Mouse (Mus musculus) limb, embryonic 10.5 days (tissue): ENCODE results near the gene Tmeff1. TPM values are rescaled to one million over a fixed set of nuclear protein-coding genes. Genes with fewer than 3 reads are reported as not detected.

Source experiments
- DNase-seq: peaks from one replicate; pipeline ENCODE4 v3.0.0-alpha.2; 2017; ENCODE audit warnings: low spot score
- H3K27ac ChIP-seq: fragments of 300-500 bp; sonication (generic); 2 replicates; pipeline ENCODE4 v1.5.1; 2016; ENCODE audit warnings: mild to moderate bottlenecking
- H3K27me3 ChIP-seq: fragments of 300-500 bp; sonication (generic); 2 replicates; pipeline ENCODE4 v1.6.1; 2016; ENCODE audit warnings: low read depth, mild to moderate bottlenecking; ENCODE audit not compliant: poor library complexity, severe bottlenecking
- H3K36me3 ChIP-seq: fragments of 300-500 bp; sonication (generic); 2 replicates; pipeline ENCODE4 v1.6.1; 2016; ENCODE audit warnings: mild to moderate bottlenecking, moderate library complexity
- H3K4me1 ChIP-seq: fragments of 300-500 bp; sonication (generic); 2 replicates; pipeline ENCODE4 v1.6.1; 2016
- H3K4me3 ChIP-seq: fragments of 300-500 bp; sonication (generic); 2 replicates; pipeline ENCODE4 v1.5.1; 2016; ENCODE audit warnings: mild to moderate bottlenecking, moderate library complexity
- H3K9me3 ChIP-seq: fragments of 300-500 bp; sonication (generic); replicated peaks from 2 replicates; pipeline ENCODE4 v1.6.1; 2016; ENCODE audit warnings: mild to moderate bottlenecking
- WGBS: fragments of 180-500 bp; shearing (Covaris S2); methylation state at CpG from one replicate; pipeline ENCODE4 v1.1.7; 2016; 5-methylcytosine and 5-hydroxymethylcytosine counted together
- polyA plus RNA-seq: library from polyadenylated mRNA; unstranded; fragments of >200 nt; fragmentation: Nextera tagmentation; extraction: Ambion mirVana; gene quantifications from 2 replicates; pipeline ENCODE4 v1.2.1, GENCODE M21; 2016

The Tmeff1 gene
- polyA plus RNA-seq = 96.5 and 109 TPM in 2 replicates

DNA sequence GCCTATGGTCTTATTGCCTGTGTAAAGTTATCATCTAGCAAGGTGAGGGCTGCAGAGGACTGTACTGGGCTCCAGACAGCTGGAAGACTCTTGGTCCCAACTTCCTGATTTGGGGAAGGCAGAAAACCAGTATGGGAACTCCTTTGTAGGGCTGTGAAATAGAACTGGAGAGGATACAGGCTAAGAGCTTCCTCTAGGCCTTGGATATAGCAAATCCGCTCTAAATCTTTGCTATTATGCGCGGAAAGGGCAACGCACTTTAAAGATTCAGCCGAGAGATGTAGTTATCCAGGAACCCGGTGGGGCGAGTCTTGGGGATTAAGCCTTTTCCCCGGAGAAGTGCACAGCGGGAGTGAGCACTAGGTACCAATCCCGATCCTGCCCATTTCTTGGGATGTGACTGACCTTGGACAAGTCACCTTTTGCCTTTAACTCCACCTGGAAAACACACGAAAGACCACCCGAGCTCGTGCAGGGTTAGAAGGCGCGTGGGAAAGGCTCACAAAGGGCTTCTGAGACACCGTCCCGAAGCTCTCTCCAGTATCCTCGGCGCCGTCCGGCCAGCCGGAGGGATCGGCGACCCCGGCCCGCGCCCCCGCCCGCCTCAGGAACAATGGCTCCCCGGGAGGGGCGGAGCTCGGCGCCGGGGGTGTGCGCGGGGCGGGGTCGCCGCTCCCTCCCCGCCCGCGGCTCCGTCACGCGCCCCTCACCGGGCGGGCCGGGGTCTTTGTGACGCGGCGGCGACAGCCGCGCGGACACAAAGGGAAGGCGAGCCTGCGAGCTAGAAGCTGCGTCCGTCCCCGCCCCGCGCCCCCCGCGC lies at the start of gene Tmeff1:
Gene Tmeff1, plus strand, starts transcription at position 754 of the 820 bp plus-strand sequence.
- H3K4me3 ChIP-seq = peak within 1 kb of the TSS; percentile 91
- H3K4me1 ChIP-seq = peaks cover 22% of the 10 kb centered on the region
- no peaks in the 10 kb centered on the region for H3K27me3 ChIP-seq
- H3K36me3 ChIP-seq = peaks cover 18% of the 10 kb centered on the region
- no peak for DNase-seq
- 1% methylated on average over 58 of the region's 64 CpGs for WGBS
- H3K27ac ChIP-seq = peak within 1 kb of the TSS; percentile 99
- H3K9me3 ChIP-seq = no peaks in the 10 kb centered on the region

DNA sequence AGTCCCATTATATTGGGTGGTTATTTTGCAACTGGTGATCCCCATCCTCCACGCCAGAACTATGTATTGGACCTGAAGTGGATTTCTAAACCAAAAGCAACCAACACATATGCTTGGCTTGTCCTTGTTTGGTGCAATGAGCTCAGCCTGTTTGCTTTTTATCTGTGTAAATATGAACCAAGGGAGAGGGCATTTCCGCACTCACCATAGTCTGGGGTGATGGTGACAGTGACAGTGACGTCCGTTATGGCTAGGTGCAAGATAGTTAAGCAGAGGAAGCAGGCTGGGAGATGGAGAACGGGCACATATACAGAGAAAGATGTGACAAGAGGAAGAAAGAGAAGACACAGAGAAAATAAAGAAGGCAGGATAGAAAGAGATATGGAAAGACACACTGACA lies 48.7 kb upstream of the Tmeff1 start:
- no peak for DNase-seq
- no peaks in the 10 kb centered on the region for H3K36me3 ChIP-seq
- H3K27me3 ChIP-seq = no peaks in the 10 kb centered on the region
- 84% methylated on average over 5 of the region's 5 CpGs for WGBS
- no peaks in the 10 kb centered on the region for H3K9me3 ChIP-seq
- 0 out of 2 replicates have a peak, but pooled peaks cover 2% of the 10 kb centered on the region for H3K4me1 ChIP-seq
- no peak overlapping the region for H3K27ac ChIP-seq
- no peak overlapping the region for H3K4me3 ChIP-seq

DNA sequence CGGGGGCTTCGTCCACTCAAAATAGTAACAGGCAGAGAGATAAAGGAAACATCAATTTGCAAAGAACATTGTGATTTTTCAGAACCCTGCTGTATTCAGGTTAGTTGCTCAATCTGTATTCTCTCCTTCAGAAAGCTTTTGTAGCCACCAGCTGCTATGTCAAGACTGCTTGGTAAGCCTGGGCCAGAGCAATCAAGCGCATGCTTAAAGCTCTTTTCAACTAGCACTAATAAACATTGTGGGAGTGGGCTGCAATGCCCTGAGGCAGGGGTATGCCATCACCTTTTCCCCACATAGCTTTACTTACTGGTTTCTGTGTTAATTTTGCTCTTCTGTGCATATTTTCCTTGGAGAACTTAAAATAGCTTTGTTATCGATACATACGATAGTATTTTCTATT lies 48.0 kb upstream of the Tmeff1 start:
- Histone ChIP-seq H3K36me3 (no peaks in the 10 kb centered on the region), H3K4me1 (peaks cover 9% of the 10 kb centered on the region), H3K4me3 (no peak overlapping the region), H3K27me3 (peaks cover 1% of the 10 kb centered on the region; the same call in 1 of the 2 replicates), H3K27ac (no peak overlapping the region), H3K9me3 (no peaks in the 10 kb centered on the region)
- 90% methylated on average over 5 of the region's 5 CpGs for WGBS
- no peak for DNase-seq

DNA sequence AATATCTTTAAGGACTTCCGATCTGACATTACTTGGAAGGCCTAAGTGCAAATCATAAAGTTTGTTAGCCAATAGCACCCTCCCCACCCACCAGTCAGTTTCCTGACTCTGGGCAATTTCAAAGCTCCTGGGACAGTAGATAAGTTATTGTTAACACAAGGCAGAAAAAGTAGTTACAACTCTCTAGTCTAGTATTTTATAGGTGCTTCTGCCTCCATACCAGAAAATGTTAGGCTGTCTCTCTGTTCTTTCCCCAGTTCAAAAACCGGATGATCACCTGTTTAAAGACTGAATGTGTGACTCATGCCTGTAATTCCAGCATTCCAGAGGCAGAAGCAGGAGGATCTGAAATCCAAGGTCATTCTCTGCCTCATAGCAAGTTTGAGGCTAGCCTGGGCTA lies 46.4 kb upstream of the Tmeff1 start:
- Histone ChIP-seq H3K27me3 (peaks cover 15% of the 10 kb centered on the region; the same call in 1 of the 2 replicates), H3K27ac (no peak overlapping the region), H3K9me3 (no peaks in the 10 kb centered on the region), H3K4me1 (peaks cover 20% of the 10 kb centered on the region), H3K36me3 (no peaks in the 10 kb centered on the region), H3K4me3 (no peak overlapping the region)
- WGBS = 92% methylated on average over 2 of the region's 2 CpGs
- no peak for DNase-seq

DNA sequence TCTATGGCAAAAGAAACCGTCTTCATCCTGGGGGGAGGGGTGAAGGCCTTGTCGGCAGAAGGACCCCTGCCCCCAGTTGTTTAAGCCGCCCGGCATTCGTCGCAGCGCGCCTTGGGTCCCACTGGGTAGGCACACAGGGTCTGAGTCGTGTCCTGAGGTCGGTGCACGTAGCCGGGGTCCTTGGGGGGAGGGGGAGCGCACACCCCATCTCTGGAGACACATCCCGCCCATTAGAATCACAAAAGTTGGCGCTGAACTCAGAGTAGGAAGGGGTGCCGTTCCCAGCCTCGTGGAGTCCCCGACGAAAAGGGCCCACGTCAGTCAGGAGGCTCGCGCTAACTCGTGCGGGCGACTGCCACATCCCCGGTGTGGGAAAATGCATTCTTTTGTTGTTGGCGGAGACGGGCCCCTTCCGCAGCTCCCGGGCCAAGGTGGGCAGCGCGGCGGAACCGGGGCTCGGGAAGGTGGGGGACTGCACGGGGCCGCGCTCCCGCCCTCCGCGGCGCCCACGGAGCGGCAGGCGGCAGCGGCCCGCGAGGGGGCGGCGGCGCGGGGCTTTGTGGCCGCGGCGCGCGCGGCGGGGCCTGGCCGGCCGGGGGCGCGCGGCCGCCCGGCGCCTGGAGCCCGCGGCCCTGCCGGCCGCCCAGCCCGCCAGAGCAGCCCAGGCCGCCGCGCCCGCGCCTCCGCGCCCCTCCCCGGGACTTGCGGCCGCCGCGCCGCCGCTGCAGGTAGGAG lies 45.0 kb upstream of the Tmeff1 start, which contains the start of gene Msantd3:
Gene Msantd3, plus strand, starts transcription at position 95 of the 735 bp plus-strand sequence.
- Histone ChIP-seq H3K9me3 (no peaks in the 10 kb centered on the region), H3K27ac (peak within 1 kb of the TSS; percentile 99), H3K27me3 (peaks cover 29% of the 10 kb centered on the region; the same call in 1 of the 2 replicates), H3K36me3 (no peaks in the 10 kb centered on the region), H3K4me3 (peak within 1 kb of the TSS; percentile 87), H3K4me1 (peaks cover 34% of the 10 kb centered on the region)
- 9% methylated on average over 83 of the region's 86 CpGs for WGBS
- DNase-seq = peak; percentile 82

DNA sequence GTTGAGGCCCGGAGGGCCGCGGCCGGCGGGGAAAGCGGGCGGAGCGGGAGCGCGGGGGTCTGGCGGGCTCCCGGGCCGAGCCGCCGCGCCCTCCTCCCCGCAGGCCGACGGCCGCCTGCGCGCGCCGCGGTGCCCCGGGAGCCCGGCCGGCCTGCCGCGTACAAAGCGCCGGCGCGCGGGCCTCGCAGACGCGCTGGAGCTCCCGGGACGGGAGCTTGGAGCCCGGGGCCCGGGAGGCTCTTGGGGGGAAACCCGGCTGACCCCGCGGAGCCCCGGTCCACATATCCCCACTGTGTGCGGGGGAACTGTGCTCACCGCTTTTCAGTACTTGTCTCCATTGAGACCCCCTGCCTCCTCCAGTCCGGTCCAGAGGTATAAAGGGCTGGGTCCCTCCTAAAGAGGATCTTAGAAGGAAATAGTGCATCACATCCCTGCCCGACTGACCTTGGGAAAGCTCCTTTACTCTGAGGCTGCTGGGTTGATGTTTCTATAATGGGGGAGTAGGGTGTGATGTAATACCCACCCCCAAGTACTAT lies 44.3 kb upstream of the Tmeff1 start:
- Histone ChIP-seq H3K36me3 (peaks cover 3% of the 10 kb centered on the region; the same call in 1 of the 2 replicates), H3K27ac (peak overlapping the region; percentile 99), H3K4me3 (peak overlapping the region; percentile 87), H3K27me3 (peaks cover 36% of the 10 kb centered on the region; the same call in 1 of the 2 replicates), H3K9me3 (no peaks in the 10 kb centered on the region), H3K4me1 (peaks cover 40% of the 10 kb centered on the region)
- WGBS = 5% methylated on average over 50 of the region's 50 CpGs
- peak; percentile 74 for DNase-seq

DNA sequence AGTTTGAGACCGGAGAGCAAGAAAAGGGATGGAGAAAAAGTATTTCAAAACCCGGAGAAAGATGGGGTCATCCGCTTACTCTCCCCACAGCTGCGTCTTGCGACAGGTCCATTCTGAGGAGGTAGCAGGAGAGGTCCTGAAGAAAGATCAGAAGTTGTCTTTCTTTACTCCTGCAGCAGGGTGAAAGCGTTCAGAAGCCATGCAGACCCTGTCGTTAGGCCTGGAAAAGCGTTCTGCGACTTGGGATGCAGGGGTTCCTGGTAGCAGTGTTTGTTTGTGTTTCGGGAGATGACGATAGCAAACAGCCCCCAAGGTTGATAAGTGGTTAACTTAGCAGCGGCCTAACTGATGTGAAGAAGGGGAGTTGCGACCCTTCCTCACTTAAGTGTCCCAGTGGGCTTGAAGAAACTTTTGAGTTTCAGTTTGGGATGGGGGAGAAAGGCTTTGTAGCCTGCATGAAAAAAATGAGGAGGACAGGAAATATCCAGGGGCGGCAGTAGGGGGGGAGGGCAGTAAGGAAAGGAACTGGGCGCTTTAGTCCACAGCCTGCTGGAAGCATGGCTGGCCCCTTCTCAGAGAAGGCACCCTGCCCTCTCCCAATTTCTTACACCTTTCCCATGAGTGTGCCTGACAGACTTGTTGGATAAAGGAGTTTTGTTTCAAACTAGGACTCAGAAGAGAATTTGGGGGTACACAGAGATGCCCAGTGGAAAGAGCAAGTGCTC lies 43.3 kb upstream of the Tmeff1 start:
- Histone ChIP-seq H3K36me3 (peaks cover 7% of the 10 kb centered on the region; the same call in 1 of the 2 replicates), H3K9me3 (no peaks in the 10 kb centered on the region), H3K4me1 (peaks cover 51% of the 10 kb centered on the region), H3K27me3 (peaks cover 46% of the 10 kb centered on the region; the same call in 1 of the 2 replicates), H3K27ac (peak overlapping the region; percentile 99), H3K4me3 (peak overlapping the region; percentile 87)
- WGBS = 4% methylated on average over 15 of the region's 15 CpGs
- peak; percentile 42 for DNase-seq

DNA sequence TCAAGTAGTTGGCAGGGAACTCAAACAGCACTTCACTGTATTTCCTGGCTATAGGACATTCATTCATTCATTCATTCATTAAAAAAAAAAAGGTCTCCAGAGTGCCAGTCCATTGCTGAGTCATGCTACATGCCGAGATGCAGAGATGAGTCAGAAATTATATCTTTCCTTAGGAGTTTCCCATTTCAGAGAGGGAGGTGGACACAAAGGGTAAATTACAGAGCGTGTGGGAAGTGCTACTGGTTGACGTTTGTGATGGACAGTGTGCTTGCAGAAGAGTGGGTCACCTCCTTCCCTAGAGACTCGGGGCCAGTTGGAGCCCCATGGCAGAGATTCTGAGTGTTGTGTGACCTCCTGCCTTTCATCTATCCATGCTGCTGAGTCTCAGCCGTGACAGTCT lies 42.6 kb upstream of the Tmeff1 start:
- H3K4me3 ChIP-seq = 0 out of 2 replicates have a peak overlapping the region, but pooled peaks have one; percentile 87

DNA sequence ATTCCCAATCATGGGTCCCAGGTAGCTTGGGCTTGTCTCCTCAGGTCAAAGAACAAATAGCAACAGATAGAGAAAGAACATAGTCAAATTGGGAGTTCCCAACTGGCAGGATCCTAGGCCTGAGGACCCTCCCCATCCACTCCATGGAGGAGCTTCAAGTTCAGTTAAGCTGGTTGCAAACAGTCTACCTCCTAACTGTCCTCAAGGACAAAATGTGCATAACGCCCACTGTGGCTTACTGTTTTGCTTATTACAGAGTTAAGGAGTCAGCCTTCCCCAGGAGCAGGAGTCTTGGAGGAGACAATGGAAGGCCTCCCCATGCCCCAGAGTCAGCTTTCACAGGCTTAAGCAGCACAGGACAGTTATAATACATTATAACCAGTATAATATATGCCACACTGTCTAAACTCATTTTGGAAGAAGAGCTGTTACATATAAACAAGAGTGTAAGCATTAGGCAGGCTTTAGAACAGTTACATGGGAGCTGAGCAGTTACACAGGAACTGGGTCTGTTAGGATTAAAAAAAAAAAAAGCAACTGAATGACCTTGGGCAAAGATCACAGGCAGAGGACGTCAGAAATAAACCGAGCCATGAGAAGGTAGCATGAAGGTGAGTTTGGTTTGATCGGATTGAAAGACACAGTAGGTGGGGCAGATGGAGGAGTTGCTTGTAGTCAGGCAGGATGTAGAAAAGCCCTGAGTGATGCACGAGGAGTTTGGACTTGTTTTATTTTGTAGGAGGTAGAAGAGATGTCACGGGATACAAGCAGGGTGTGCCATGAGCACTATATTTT lies 41.7 kb upstream of the Tmeff1 start:
- Histone ChIP-seq H3K27me3 (peaks cover 50% of the 10 kb centered on the region; the same call in 1 of the 2 replicates), H3K36me3 (peaks cover 7% of the 10 kb centered on the region; the same call in 1 of the 2 replicates), H3K27ac (no peak overlapping the region), H3K4me1 (peaks cover 66% of the 10 kb centered on the region), H3K9me3 (no peaks in the 10 kb centered on the region), H3K4me3 (no peak overlapping the region)
- no peak for DNase-seq
- 78% methylated on average over 6 of the region's 6 CpGs for WGBS

More for the DNA sequence above, 42.6 kb upstream of the Tmeff1 start:
- H3K4me1 ChIP-seq = peaks cover 57% of the 10 kb centered on the region
- H3K36me3 ChIP-seq = peaks cover 7% of the 10 kb centered on the region; the same call in 1 of the 2 replicates
- no peak for DNase-seq
- H3K27me3 ChIP-seq = peaks cover 50% of the 10 kb centered on the region; the same call in 1 of the 2 replicates
- WGBS = 34% methylated on average over 5 of the region's 5 CpGs
- no peaks in the 10 kb centered on the region for H3K9me3 ChIP-seq
- H3K27ac ChIP-seq = no peak overlapping the region

DNA sequence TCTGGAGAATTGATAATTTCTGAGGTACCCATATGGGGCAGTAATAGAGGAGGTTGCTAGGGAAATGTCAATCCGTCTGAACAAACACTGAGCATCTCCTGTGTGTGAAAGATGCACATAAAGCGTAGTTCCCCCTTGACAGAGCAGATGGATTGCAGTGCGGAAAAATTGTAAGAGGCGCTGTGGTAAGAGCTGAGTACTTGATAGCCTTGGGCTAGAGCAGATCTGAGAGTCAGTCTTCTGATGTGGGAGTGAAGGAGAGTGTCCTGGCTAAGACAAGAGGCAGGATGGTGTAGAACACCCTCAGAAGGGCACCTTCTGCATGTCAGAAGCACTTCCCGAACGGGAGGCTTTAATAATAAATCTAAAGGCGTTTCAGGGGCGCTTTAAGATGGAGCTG lies 40.8 kb upstream of the Tmeff1 start:
- WGBS = 78% methylated on average over 8 of the region's 8 CpGs
- Histone ChIP-seq H3K27me3 (peaks cover 50% of the 10 kb centered on the region; the same call in 1 of the 2 replicates), H3K4me1 (peaks cover 75% of the 10 kb centered on the region), H3K27ac (no peak overlapping the region), H3K4me3 (no peak overlapping the region), H3K36me3 (peaks cover 7% of the 10 kb centered on the region; the same call in 1 of the 2 replicates), H3K9me3 (no peaks in the 10 kb centered on the region)
- no peak for DNase-seq

DNA sequence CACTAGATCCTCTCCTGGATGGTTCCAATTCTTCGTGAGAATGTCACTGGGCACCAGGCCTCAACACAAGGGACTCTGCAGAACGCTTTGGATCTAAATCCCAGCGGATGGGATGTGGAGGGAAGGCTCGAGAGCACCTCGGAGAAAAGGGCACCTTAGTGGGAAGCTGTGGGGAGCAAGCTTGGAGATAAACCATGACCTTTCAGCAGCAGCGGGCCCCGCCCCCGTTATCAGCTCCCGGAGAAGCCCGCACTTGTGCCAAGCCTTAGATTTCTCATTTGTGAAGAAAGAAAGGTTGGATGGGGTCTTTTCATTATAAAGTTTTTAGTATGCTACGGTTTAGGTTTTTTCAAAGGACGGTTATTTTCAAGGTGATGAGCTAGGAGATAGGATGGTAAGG lies 39.0 kb upstream of the Tmeff1 start:
- H3K4me1 ChIP-seq = peaks cover 82% of the 10 kb centered on the region
- peaks cover 54% of the 10 kb centered on the region; the same call in 1 of the 2 replicates for H3K27me3 ChIP-seq
- peaks cover 10% of the 10 kb centered on the region; the same call in 1 of the 2 replicates for H3K36me3 ChIP-seq
- H3K27ac ChIP-seq = no peak overlapping the region
- no peak overlapping the region for H3K4me3 ChIP-seq
- no peaks in the 10 kb centered on the region for H3K9me3 ChIP-seq
- peak; percentile 19 for DNase-seq
- WGBS = 64% methylated on average over 12 of the region's 12 CpGs
